Mouse (Mus musculus) intestine, embryonic 15.5 days (tissue): ENCODE measurements around the gene Daam1. TPM values are rescaled to one million over a fixed set of nuclear protein-coding genes. Genes with fewer than 3 reads are reported as not detected.

ENCODE experiments used
- ATAC-seq: fragments of 200-750 bp; cut with Nextera tagmentation; 2 replicates; pipeline ENCODE4 v1.8.0; 2017; ENCODE audit warnings: moderate TSS enrichment, moderate library complexity
- H3K27ac ChIP-seq: fragments of 300-500 bp; sonication (generic); 2 replicates; pipeline ENCODE4 v1.5.1; 2015; ENCODE audit warnings: mild to moderate bottlenecking, inconsistent platforms
- H3K27me3 ChIP-seq: fragments of 300-500 bp; sonication (generic); replicated peaks from 2 replicates; pipeline ENCODE4 v1.6.1; 2015; ENCODE audit warnings: inconsistent platforms
- H3K36me3 ChIP-seq: fragments of 300-500 bp; sonication (generic); 2 replicates; pipeline ENCODE4 v1.6.1; 2015; ENCODE audit warnings: inconsistent platforms
- H3K4me1 ChIP-seq: fragments of 300-500 bp; sonication (generic); replicated peaks from 2 replicates; pipeline ENCODE4 v1.6.1; 2015; ENCODE audit warnings: inconsistent platforms
- H3K4me2 ChIP-seq: fragments of 300-500 bp; sonication (generic); replicated peaks from 2 replicates; pipeline ENCODE4 v1.6.1; 2015; ENCODE audit warnings: mild to moderate bottlenecking, inconsistent platforms
- H3K4me3 ChIP-seq: fragments of 300-500 bp; sonication (generic); replicated peaks from 2 replicates; pipeline ENCODE4 v1.5.1; 2015; ENCODE audit warnings: inconsistent platforms
- H3K9ac ChIP-seq: fragments of 300-500 bp; sonication (generic); 2 replicates; pipeline ENCODE4 v1.6.1; 2015; ENCODE audit warnings: inconsistent platforms
- H3K9me3 ChIP-seq: fragments of 300-500 bp; sonication (generic); 2 replicates; pipeline ENCODE4 v1.6.1; 2016; ENCODE audit warnings: inconsistent platforms
- WGBS: fragments of 180-500 bp; shearing (Covaris S2); methylation state at CpG from one replicate; pipeline ENCODE4 v1.1.7; 2015; 5-methylcytosine and 5-hydroxymethylcytosine counted together
- polyA plus RNA-seq: library from polyadenylated mRNA; unstranded; fragments of >200 nt; fragmentation: Nextera tagmentation; extraction: Ambion mirVana; gene quantifications from 2 replicates; pipeline ENCODE4 v1.2.1, GENCODE M21; 2015

Daam1 gene
- polyA plus RNA-seq, 1 experiment from 2014 or later = 9.1 TPM

- no peak for ATAC-seq
- H3K27ac ChIP-seq = no peak overlapping the region
- no peaks in the 10 kb centered on the region for H3K36me3 ChIP-seq
- peaks cover 3% of the 10 kb centered on the region for H3K4me1 ChIP-seq
- H3K4me2 ChIP-seq = no peak overlapping the region
- H3K27me3 ChIP-seq = no peaks in the 10 kb centered on the region
- WGBS = 65% methylated on average over 6 of the region's 6 CpGs
- no peaks in the 10 kb centered on the region for H3K9me3 ChIP-seq
- H3K9ac ChIP-seq = no peak overlapping the region
- no peak overlapping the region for H3K4me3 ChIP-seq
Observed at GRCm38 (mm10) chr12:71870644-71871043, 39.8 kb downstream of the Daam1 start.

- no peaks in the 10 kb centered on the region for H3K27me3 ChIP-seq
- no peak overlapping the region for H3K27ac ChIP-seq
- peaks cover 8% of the 10 kb centered on the region for H3K4me1 ChIP-seq
- H3K4me2 ChIP-seq = no peak overlapping the region
- no peak overlapping the region for H3K9ac ChIP-seq
- WGBS = 78% methylated on average over 4 of the region's 4 CpGs
- H3K4me3 ChIP-seq = no peak overlapping the region
- no peaks in the 10 kb centered on the region for H3K9me3 ChIP-seq
- peak; percentile 57; the same call in 1 of the 2 replicates for ATAC-seq
- no peaks in the 10 kb centered on the region for H3K36me3 ChIP-seq
Observed at GRCm38 (mm10) chr12:71872330-71872729, 41.5 kb downstream of the Daam1 start.

GRCm38 (mm10) chr12:71874561-71874960 is 43.7 kb downstream of the Daam1 start:
- H3K4me1 ChIP-seq = peaks cover 8% of the 10 kb centered on the region
- no peak overlapping the region for H3K4me3 ChIP-seq
- ATAC-seq = no peak
- no peaks in the 10 kb centered on the region for H3K9me3 ChIP-seq
- 83% methylated on average over 6 of the region's 6 CpGs for WGBS
- no peaks in the 10 kb centered on the region for H3K27me3 ChIP-seq
- H3K9ac ChIP-seq = no peak overlapping the region
- no peak overlapping the region for H3K27ac ChIP-seq
- H3K4me2 ChIP-seq = no peak overlapping the region
- H3K36me3 ChIP-seq = no peaks in the 10 kb centered on the region

GRCm38 (mm10) chr12:71874984-71875383 is 44.1 kb downstream of the Daam1 start:
- H3K4me2 ChIP-seq = no peak overlapping the region
- H3K36me3 ChIP-seq = no peaks in the 10 kb centered on the region
- peaks cover 8% of the 10 kb centered on the region for H3K4me1 ChIP-seq
- H3K27ac ChIP-seq = no peak overlapping the region
- WGBS = 67% methylated on average over 3 of the region's 3 CpGs
- no peak overlapping the region for H3K4me3 ChIP-seq
- no peak overlapping the region for H3K9ac ChIP-seq
- no peaks in the 10 kb centered on the region for H3K27me3 ChIP-seq
- no peak for ATAC-seq
- H3K9me3 ChIP-seq = no peaks in the 10 kb centered on the region

DNA sequence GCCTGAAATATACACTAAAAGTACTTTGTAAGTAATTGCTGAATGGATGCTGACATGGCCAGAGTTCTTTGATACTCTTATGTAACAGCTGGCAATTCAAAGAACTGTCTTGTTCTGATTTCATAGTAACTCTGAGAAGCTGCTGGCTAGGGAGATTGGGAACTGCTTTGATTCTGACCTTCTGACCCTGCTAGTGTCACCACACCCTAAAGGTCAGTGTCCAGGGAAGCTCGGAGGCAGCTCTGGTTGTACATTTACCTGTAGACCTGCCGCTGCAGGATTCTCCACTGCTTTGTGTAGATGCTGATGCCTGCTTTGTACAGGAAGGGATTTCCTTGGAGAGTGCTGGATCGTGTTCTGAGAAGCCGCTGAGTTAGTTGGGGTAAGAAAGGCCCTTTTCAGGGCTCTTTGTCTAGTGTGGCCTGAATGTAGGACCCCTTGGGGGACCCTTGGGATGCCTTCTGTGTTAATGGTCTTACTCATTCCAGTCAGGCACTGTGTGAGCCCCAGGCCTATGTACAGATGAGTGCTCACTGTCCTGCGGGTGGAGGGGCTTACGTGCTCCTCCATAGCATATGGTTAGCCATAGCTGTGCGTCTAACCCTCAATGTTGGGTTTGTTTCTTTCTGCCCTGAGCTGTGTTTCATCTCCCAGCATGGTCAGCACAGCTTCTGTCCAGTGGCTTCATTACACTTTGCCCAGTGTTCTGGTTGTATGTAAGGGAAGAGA is 45.0 kb downstream of the Daam1 start:
- Histone ChIP-seq H3K4me3 (no peak overlapping the region), H3K27me3 (no peaks in the 10 kb centered on the region), H3K36me3 (no peaks in the 10 kb centered on the region), H3K9ac (no peak overlapping the region), H3K27ac (no peak overlapping the region), H3K4me1 (peaks cover 11% of the 10 kb centered on the region), H3K9me3 (no peaks in the 10 kb centered on the region), H3K4me2 (no peak overlapping the region)
- ATAC-seq = 0 out of 2 replicates have a peak, but pooled peaks have one; percentile 44
- 69% methylated on average over 7 of the region's 7 CpGs for WGBS

GRCm38 (mm10) chr12:71880987-71881386 is 50.1 kb downstream of the Daam1 start:
- ATAC-seq = no peak
- Histone ChIP-seq H3K9ac (no peak overlapping the region), H3K27ac (no peak overlapping the region), H3K27me3 (no peaks in the 10 kb centered on the region), H3K4me3 (no peak overlapping the region), H3K9me3 (no peaks in the 10 kb centered on the region), H3K4me1 (peaks cover 30% of the 10 kb centered on the region), H3K36me3 (no peaks in the 10 kb centered on the region), H3K4me2 (no peak overlapping the region)
- 77% methylated on average over 5 of the region's 5 CpGs for WGBS

DNA sequence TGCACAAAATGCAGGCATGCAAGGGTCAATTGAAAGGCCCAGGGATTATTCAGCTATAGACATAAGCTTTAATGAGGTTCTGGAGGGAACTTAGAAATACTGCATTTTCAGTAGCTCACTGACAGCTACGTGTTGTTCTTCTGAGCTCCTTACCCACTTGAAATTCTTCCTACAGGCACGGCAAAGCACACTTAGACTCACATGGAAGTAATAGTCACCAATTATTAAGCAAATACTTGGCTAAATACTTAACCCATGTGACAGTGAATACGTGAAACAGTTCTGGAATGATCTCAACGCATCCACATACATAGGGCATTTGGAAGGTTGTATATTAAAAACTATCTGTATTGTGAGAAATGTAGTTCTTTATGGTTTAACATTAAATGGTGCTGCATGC is 50.6 kb downstream of the Daam1 start:
- no peaks in the 10 kb centered on the region for H3K36me3 ChIP-seq
- no peak for ATAC-seq
- H3K9me3 ChIP-seq = no peaks in the 10 kb centered on the region
- no peaks in the 10 kb centered on the region for H3K27me3 ChIP-seq
- H3K4me2 ChIP-seq = no peak overlapping the region
- 83% methylated on average over 4 of the region's 4 CpGs for WGBS
- H3K4me1 ChIP-seq = peaks cover 29% of the 10 kb centered on the region
- H3K9ac ChIP-seq = no peak overlapping the region
- H3K27ac ChIP-seq = no peak overlapping the region
- no peak overlapping the region for H3K4me3 ChIP-seq

GRCm38 (mm10) chr12:71883066-71883711 is 52.3 kb downstream of the Daam1 start:
- no peak overlapping the region for H3K27ac ChIP-seq
- H3K4me3 ChIP-seq = no peak overlapping the region
- WGBS = 54% methylated on average over 9 of the region's 9 CpGs
- no peaks in the 10 kb centered on the region for H3K9me3 ChIP-seq
- H3K27me3 ChIP-seq = no peaks in the 10 kb centered on the region
- H3K4me1 ChIP-seq = peaks cover 34% of the 10 kb centered on the region
- no peak overlapping the region for H3K4me2 ChIP-seq
- no peak overlapping the region for H3K9ac ChIP-seq
- H3K36me3 ChIP-seq = no peaks in the 10 kb centered on the region
- no peak for ATAC-seq

DNA sequence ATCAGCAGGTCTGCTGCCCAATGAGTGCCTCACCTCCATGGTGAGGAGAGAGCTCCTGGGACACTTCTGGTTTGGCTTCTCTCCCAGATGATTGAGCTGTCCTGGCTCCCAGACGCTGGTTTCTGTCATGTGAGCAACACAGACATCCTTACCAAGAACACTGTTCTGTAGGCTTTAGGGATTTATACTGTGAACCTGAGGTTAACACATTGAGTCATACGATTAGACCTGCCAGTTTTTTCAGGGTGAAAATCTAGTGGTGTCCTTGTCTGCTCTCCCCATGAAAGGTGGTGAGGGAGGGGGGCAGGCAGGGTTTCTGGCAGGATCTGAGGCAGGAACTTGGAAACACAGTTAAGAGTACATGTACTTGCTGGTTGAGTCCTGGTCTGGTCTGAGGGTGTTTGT is 54.3 kb downstream of the Daam1 start:
- 25% methylated on average over 2 of the region's 2 CpGs for WGBS
- Histone ChIP-seq H3K9me3 (no peaks in the 10 kb centered on the region), H3K4me3 (no peak overlapping the region), H3K4me2 (no peak overlapping the region), H3K27ac (0 out of 2 replicates have a peak overlapping the region, but pooled peaks have one; percentile 32), H3K9ac (no peak overlapping the region), H3K36me3 (no peaks in the 10 kb centered on the region), H3K27me3 (no peaks in the 10 kb centered on the region), H3K4me1 (peaks cover 40% of the 10 kb centered on the region)
- ATAC-seq = no peak

GRCm38 (mm10) chr12:71885717-71886116 is 54.8 kb downstream of the Daam1 start:
- WGBS = 70% methylated on average over 4 of the region's 4 CpGs
- H3K27me3 ChIP-seq = no peaks in the 10 kb centered on the region
- no peak overlapping the region for H3K9ac ChIP-seq
- peaks cover 40% of the 10 kb centered on the region for H3K4me1 ChIP-seq
- 0 out of 2 replicates have a peak overlapping the region, but pooled peaks have one; percentile 22 for H3K27ac ChIP-seq
- H3K36me3 ChIP-seq = no peaks in the 10 kb centered on the region
- ATAC-seq = no peak
- H3K9me3 ChIP-seq = no peaks in the 10 kb centered on the region
- no peak overlapping the region for H3K4me2 ChIP-seq
- H3K4me3 ChIP-seq = no peak overlapping the region

DNA sequence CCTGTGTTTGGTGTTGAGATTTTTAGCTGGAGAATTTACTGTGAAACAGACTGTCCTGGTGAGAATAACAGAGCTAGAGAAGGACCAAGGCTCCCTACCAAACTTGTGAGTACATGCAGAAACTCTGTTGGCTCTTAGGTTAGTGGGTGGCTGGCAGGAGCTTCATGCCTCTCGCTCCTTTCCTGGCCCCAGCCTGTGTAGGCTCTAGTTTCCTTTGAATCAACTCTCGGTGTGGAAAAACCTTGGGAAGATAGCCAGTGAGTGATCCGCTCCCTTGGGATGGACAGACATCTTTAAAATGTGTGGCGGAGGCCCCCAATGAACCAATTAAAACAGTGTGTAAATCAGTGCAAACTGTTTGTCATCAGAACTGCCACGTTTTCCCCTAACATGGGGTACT is 55.5 kb downstream of the Daam1 start:
- H3K4me1 ChIP-seq = peaks cover 40% of the 10 kb centered on the region
- H3K36me3 ChIP-seq = no peaks in the 10 kb centered on the region
- no peak for ATAC-seq
- H3K9me3 ChIP-seq = no peaks in the 10 kb centered on the region
- no peak overlapping the region for H3K9ac ChIP-seq
- WGBS = 68% methylated on average over 5 of the region's 5 CpGs
- no peak overlapping the region for H3K27ac ChIP-seq
- no peak overlapping the region for H3K4me3 ChIP-seq
- H3K4me2 ChIP-seq = no peak overlapping the region
- no peaks in the 10 kb centered on the region for H3K27me3 ChIP-seq

- H3K9ac ChIP-seq = no peak overlapping the region
- WGBS = 34% methylated on average over 2 of the region's 2 CpGs
- no peaks in the 10 kb centered on the region for H3K27me3 ChIP-seq
- no peak overlapping the region for H3K27ac ChIP-seq
- H3K9me3 ChIP-seq = no peaks in the 10 kb centered on the region
- H3K4me2 ChIP-seq = no peak overlapping the region
- ATAC-seq = no peak
- no peaks in the 10 kb centered on the region for H3K36me3 ChIP-seq
- peaks cover 40% of the 10 kb centered on the region for H3K4me1 ChIP-seq
- no peak overlapping the region for H3K4me3 ChIP-seq
Observed at GRCm38 (mm10) chr12:71886941-71887340, 56.1 kb downstream of the Daam1 start.

DNA sequence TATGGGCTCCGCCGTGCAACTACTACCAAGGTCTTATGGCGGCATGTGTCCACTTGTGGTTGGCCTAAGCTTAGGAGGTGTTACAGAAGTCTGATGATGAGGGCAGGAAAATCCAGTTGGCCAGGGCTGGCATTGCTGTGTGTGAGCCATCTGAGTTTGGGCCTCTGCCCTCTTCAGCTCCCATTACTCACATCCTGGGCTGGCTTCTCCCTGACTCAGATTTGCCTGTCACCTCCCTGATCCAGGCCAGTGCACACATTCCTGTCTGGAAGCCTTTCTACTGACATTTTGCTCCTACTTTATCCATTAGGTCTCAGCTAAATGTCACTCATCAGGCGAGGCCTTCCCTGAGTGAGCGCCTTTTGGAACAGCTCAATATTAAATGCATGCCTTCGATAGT is 57.5 kb downstream of the Daam1 start:
- ATAC-seq = no peak
- Histone ChIP-seq H3K27ac (no peak overlapping the region), H3K36me3 (no peaks in the 10 kb centered on the region), H3K4me2 (no peak overlapping the region), H3K4me3 (no peak overlapping the region), H3K27me3 (no peaks in the 10 kb centered on the region), H3K9ac (no peak overlapping the region), H3K4me1 (peaks cover 35% of the 10 kb centered on the region), H3K9me3 (no peaks in the 10 kb centered on the region)
- WGBS = 82% methylated on average over 6 of the region's 6 CpGs
